Mouse (Mus musculus) testis, postnatal 10 days (tissue): ENCODE data around the gene Ndufaf2.

ENCODE experiments used
- DNase-seq: peaks from one replicate; pipeline ENCODE4 v3.0.0; 2021; ENCODE audit warnings: low spot score

Ndufaf2 gene

DNA sequence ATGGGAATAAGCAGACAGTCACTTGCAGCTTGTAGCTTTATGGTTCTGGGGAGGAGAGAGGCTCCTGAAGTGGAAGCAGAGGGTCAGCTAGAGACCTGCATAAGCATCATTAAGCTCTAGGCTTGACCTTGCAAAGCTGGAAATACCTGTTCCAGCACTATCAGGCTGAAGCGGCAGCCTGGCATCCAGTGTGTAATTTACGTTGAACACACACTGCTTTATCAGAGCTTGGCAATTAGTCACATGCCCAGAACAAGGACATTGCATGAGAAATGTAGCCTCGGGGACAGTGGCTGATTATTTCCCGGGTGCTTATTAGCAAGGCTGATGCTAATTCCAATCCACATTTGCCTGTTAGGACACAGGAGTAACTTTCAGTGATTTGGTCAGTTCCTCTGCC lies 196.5 kb downstream of the Ndufaf2 start:
- no peak for DNase-seq

DNA sequence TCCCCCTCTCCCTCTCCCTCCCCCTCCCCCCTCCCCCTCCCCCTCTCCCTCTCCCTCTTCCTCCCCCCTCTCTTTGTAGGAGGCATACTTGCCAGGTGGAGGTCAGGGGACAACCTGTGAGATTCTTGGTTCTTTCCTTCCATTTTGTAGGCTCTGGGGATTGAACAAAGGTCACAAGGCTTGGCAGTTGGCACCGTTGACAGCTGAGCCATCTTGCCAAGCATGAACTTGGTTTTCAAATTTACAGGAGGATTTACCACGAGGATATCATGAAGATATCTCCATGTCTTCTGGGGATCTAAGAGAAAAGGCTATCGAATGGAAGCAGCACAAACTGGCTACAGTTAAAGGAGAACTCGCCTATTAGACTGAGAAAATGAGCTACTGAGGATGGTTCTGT lies 196.9 kb downstream of the Ndufaf2 start:
- no peak for DNase-seq

DNA sequence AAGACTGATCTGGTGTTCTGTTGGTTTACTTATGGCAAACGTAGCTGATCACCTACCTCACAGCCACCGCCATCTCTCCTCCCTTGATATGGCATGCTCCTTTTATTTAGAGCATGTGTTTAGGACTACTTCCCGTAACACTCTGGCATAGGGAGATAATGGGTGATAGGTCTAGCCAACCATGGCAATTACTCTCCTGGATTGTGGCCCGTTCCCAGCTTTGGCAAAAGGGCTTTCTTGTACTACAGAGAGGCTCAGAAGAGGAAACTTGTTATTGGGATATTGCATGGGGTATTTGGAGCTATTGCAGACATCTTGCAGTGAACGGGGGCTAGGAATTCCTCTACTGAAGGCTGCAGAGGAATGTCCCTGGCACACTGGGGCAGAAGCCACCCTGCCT lies 197.9 kb downstream of the Ndufaf2 start:
- no peak for DNase-seq

DNA sequence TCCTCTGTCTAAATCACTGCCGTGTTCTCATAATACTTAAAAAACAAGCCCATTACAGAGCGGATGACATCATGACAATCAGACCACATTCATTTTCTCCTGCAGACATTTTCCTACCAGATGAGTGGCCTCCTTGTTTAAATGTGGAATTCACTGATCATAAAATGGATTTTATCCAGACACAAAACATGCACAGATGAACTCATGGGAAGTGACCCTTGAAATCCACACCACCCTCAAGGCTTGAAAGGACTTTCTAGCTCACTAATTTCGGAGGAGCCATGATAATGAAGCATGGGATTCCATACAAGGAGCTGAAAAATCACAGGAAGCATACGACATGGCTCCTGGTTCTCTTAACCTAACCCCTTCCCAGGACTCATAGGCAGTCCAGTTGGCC lies 198.5 kb downstream of the Ndufaf2 start:
- no peak for DNase-seq

DNA sequence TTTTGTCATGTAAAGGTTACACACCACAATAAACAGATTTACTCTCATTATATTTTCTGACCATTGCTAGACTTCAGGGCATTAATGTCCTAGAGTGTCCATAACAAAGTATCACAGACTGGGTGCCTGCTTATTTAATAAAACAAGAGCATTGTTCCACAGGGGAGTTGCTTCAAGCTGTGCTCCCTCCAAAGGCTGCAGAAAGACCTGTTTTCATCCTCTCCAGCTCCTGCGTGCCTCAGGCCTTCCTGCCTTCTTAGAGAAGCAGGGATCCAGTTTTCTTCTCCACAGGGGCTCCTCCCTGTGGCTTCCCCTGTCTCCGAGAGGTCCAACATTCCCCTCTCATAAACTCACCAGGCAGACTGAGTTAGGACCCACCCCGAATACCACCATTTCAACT lies 202.2 kb downstream of the Ndufaf2 start:
- DNase-seq, result no peak

DNA sequence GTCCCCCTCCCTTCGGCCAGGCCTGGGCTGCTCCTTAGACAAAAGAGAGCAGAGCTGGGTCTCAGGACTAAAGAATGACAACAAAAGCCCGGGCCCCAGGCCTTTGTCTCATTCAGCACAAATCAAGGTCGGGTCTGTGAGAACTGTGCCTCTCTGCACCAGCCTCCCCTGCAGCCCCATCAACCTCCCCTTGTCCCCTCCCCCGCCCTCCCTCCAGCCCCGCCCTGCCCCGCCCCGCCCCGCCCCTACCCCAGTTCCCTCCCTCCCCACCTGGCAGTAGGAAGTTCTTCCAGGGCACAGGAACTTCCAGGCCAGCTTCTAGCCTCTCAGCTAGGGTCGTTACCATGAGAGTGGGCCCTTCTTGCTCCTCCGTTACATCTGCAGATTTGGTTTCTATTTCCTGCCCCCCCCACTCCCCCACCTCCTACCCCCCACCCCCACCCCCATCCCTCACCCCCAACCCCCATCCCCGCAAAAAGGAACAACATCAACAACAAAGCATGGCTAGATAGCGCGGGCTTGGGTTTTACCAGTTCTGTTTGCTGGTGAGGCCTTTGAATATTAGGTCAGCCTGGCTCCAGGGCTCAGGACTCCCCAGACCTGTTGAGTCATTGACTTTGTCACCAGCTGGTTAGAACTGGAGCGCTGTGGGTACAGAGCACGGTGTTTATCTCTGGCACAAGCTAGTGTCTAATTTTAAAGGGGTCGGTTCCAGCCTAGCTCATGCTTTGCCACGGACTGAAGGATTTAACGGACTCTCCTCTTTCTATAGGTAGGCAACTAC lies 202.9 kb downstream of the Ndufaf2 start:
- peak; percentile 46 for DNase-seq

DNA sequence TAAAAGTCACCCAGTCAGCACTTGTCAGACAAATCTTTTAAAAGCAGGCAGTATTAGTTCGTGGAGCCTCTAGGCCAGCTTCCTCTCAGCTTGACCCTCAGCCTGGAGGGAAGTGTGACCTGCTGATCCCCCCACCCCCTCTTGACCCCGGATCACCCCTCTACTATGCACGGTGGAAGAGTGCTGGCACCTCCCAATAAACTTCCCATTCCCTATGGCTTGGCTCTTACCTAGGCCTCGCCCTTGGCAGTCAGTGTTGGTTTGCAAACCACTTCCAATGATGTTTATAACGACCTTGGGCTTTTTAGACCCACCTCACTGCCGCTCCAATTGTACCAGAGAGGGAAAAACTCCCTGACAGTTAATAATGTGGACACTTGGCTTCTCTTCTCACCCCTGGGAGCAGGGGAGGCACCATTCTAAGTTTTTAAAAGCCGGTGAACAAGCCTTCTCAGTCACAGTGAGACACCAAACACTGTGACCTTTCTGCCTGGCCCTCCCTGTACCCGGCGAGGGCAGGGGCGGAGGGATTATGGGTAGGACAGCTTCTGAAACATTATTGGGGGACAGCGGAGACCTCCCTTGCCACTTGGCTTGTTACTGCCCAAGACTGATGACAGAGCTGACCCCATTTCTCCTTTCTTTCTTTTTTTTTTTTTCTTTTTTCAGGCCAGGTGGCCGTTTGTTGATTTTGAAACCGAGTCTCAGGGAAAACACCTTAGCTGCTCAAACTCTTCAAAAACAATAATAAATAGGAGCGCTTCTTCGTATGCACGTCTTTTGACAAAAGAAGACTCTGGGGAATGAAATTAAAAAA lies 203.8 kb downstream of the Ndufaf2 start:
- no peak for DNase-seq

DNA sequence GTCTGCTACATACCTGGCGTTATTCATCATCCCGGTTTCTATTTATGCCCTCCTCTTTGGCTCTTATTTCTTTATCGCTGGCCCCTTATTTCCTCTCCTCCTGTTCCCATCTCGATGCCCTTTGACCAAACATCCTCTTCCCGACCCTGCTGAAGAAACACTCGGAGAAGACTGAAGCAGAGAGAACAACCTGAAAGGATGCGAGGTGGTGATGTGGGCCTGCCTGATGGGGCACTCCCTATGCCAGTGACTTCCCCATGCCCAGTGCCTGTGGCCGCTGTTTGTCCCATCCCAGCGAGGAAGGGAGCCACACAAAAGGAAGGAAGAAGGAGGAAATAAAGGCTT lies 204.4 kb downstream of the Ndufaf2 start:
- no peak for DNase-seq
